Mouse (Mus musculus) urinary bladder, postnatal 25 days (tissue): Measurements from ENCODE around the gene Cdk18.

Source experiments
- DNase-seq: peaks from one replicate; pipeline ENCODE4 v3.0.0; 2022; ENCODE audit warnings: low spot score

The Cdk18 gene

DNA sequence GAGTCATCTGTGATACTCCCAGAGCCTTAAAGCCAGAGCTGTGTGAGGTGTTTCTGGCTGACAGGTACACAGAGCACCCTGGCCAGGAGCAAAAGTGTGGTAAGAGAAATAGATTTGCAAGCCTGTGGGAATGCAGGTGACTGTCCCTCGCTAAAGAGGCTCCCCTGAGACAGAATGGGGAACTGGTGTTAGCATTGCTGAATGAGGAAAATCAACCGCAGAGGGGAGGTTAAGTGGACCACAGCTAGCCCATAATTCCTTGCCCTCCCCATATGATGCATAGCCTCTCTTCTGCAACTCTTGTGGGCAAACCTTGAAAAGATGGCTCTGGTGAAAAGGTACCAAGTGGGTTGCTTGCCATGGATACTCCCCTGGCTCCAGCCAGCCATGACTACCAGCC, 9.9 kb upstream of the Cdk18 start:
- DNase-seq = no peak

DNA sequence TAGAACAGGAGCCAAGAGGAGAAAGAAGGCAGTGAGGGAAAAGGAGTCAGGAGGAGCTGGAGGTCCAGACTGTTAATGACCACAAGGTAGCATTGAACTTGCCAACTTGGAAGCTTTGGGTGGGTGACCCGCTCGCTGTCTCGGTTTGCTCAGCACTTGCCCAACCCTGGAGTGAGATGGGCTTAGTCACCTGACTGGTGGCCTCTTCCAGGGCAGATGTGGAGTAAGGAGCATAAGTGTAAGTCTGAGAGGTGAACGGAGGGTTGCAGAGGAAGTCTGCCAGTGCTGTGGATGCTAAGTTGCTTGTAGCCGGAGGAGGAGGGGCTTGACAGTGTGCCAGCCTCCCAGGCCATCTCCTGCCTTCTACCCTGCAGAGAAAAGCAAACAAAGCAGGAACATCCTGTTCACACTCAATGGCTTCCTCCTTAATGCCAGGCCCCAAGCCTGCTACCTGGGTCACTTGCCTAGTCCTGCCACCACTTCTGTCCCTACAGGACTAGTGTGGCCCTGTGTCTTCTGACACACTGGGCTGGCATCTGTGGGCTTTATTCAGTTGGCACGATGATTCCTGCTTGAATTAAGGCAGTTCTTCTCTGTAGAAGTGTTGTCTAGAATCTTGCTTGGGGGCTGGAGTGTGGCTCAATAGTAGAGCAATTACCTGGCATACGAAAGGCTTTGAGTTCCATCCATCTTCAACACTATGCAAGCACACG, 6.6 kb upstream of the Cdk18 start:
- DNase-seq = no peak

DNA sequence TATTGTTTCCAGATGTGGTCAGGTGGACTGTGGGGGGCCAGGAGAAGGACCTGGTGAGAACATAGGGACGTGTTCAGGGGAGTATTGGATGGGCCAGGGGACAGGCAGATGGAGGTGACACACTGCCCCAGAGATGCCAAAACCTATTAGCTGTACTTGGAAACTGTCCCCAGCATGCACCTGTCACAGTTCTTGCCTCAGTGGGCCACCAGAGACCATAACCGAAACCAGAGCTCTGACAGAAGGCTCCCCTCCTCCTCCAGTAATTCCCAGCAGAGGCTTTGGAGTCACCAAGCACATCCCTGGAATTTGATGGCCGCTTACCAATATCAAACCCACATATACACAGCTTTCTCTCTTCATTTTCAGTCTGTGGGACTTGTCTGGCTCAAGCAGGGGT, 5.4 kb upstream of the Cdk18 start:
- DNase-seq = no peak

DNA sequence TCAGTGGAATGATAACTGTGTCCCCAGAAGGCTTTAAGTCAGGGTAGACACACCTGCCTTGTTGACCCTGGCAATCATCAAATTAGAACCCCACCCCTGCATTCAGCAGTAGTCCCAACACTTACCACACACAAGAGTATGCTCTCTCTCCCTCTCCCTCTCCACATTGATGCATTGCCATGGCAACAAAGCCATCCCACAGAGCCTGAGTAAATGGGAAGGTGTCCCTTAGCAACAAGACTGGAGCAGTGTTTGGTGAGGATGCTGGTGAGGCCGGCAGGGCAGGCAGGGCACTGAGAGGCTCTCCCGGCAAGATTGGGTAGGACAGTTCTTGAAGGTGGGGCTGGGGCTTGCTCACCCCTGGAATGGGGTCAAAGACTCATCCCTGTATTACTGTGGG, 4.7 kb upstream of the Cdk18 start:
- no peak for DNase-seq

DNA sequence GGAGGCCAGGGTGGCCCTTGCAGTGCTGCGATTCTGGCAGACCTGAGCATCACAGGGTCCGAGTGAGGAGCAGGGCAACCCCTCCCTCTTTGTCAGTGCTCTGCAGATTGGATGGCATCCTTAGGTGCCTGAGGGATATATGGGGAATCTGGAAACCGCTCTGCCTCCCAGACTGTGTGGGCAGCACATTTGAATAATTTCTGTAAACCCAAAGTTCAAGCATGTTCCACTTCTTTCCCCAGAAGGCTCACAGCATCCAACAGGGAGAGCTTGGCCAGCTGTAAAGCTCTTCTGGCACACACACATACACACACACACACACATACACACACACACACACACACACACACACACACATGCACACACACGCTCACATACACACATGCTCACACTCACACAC, 4.2 kb upstream of the Cdk18 start:
- DNase-seq = no peak

DNA sequence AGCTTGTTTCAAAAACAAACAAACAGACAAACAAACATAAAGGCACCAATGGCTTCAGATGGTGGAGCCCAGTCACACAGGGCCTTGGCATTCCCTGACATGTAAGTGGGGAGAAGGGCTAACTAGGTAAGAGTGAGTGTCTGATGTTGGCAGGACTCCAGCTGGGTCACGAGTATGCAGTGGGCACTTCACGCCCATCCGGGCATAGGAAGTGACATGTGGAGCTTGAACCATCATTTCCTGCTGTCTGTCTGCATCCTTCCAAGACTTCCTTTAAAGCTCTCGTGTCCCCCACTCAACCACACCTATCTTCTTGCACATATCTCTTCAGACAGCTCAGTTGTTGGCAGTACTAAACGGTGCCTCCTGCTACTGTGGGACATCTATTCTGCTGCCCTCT, 3.6 kb upstream of the Cdk18 start:
- no peak for DNase-seq

DNA sequence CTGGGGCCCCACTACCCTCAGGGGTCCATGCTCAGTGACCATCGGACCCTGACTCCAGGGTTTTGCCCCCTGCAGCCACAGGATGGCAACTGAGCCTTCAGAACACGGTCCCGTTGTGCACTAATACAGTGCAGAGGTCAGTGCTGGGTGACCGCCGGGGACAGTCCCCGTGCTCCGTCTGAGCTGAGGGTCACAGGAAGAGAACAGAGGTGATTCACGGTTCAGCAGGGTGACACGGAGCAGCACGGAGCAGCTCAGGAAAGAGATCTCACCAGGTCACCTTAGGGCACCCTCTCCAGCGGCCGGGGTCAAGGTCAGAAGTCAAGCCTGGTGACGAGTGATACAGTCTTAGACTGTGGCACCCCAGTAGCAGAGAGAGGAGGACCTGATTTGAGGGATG, 2.3 kb upstream of the Cdk18 start:
- no peak for DNase-seq

DNA sequence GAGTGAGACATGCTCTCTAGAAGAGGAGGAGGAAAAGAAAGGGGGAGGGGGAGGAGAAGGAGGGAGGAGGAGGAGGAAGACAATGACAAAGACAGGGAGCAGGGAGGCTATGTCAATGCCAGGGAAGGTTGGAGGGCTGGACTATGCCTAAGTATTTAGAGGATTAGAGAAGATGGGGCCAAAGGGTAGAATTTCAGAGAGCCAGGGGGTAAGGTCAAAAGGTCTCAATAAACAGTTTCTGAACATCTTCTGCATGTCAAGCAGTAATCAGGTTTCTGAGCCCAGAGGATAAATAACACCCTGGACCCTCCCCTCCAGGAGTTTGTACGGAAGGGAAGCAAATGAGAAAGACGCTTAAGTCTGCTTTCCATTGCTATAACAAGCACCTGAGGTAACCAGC, 1.7 kb upstream of the Cdk18 start:
- no peak for DNase-seq

DNA sequence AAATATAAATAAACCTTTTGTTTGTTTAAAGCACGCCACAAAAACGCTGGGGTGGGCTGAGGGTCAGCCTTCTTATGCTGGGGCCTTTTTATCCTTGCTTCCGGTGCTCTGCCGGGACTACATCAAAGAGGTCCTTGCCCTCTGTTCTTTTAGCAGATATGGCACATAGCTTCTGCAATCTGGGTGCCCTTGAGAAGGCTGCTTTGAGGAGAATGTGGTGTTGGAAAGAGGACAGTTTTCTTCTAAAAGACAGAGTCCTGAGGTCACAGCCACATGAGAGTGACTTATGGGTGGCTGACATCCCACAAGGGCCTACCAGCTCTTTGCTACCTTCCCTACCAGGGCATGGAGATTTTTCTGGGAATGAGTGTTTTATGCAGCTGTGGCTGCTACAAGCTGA, 1.1 kb upstream of the Cdk18 start:
- no peak for DNase-seq

DNA sequence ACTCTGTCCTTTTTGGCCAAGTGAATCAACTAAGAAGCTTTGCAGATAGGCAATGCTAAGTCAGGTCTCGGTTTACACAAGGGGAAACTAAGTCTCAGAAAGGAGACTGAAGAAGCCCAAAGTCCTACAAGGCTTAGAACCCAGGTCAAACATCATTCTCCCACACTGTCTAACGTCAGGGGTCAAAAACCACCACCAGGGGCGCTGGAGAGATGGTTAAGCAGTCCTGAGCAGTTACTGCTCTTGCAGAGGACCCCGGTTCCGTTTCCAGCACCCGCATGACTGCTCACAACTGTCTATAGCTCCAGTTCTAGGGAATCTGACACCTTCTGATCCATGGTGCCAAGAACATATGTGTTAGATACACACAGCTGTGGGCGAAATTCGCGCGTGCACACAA, 687 bp upstream of the Cdk18 start:
- DNase-seq = peak; percentile 46

DNA sequence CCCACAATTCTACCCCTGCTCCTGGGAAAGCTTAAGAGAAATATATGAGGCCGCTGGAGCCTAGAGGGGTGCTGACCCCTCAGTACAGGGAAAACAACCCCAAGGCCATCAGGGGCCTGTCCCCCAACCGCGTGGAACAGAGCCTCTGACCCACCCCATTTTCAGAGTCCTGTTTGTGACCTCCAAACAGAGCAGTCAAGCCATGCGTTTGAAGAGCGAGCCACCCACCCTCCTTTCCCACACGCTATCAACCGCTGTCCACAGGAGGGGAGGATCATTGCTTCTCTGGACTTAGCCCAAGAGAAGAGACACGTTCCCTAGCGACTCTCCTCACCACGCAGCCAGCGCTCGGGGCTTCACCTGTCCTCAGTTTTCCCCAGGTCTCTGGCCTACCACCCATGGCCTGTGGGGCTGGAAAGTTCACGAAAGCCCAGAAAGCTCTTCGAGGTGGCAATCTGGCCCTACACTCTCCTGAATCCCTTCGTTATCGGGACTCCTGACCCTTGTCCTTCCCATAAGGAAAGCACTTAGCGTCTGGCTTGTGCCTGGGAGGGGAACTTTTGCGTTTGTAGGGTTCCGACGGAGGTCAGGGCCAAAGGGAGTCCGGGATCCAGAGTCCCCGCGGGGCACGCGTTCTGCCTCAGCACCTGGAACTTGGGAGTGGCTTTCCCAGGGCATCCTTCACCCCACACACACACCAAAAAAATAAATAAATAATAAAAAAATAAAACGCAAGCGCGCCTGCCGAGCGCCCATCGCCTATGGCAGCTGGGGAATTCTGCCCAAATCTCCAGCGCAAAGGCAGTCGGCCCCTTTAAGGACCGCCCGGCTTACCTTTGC, 688 bp downstream of the Cdk18 start:
- no peak for DNase-seq

DNA sequence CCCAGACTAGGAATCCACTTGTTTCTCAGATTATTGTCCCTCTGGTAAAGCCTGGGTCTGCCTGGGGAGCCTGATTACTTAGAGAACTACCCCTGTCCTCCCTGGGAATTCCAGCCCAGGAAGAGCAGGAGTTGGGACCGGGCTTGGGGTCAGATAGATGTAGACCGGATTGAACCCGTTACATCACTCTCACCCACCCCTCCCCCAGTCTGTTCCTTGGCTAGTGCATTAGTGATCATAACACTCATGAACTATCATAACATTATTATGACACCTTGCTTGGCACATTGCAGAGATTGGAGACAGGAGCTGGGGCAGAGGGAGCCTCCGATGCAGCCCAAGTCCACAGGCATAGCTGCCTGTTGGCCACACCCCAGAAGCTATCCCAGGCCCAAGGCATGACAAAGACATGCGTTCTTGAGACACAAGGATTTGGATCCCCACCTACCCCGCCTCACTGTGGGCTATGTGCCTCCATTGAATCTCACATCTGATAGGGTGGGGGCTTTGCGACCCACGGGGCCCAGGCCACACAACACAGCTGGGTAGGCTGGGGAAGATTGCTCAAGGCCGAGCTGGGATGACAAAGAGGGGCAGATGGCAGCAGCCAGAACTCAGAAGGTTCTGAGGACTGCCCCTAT, 1.4 kb downstream of the Cdk18 start:
- no peak for DNase-seq

DNA sequence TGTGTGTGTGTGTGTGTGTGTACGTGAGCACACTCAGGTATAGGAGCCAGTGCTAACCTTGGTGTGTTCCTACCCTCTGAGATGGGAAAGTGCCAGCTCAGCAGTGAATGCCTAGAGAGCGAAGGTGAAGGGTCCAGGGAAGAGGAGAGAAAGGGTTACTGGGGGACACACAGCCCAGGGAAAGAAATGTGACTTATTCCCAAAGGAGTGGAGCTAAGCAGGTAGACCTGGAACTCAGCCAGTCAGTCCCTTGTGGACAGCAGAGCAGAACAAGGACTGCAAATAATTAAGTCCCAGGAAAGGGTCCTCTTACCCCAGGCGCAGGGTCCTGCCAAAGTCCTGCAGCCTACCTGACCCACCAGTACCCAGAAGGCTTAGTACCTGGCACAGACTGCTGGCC, 2.6 kb downstream of the Cdk18 start:
- no peak for DNase-seq

DNA sequence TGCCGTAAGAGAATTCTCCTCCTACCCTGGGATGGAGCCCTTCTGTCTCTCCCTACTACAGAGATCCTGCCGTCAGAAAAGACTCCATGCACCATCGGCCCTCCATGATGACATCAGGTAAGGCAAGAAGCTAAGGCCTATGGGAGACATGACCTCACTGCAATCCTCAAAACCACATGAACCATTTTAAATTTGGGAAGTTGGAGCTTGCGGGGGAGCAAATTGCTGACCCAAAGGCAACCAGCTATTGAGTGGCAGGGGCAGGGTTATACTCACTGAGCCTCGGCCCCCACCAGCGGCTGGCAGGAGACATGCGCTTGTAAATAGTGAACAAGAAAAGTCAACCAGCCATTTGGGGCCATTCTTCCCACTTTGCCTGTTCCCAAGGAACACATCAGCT, 3.9 kb downstream of the Cdk18 start:
- DNase-seq = no peak

DNA sequence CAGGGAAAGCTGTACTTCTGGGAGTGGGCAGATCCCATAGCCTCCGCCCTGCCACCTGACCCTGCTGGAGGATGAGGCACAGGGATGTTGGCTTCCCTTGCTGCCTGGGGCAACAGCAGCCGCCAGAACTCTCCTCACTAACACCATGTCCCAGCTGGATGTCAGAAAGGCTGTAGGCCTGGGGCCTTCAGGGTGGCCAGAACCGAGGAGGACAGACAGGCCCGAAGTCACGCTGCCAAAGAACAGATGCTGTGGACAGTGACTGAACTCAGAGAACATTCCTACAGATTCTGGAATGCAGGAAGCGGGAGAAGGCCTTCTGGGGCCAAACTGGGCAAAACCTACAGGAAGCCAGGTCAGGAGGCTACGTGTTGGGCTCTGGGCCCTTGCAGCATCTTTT, 11.2 kb downstream of the Cdk18 start:
- no peak for DNase-seq

DNA sequence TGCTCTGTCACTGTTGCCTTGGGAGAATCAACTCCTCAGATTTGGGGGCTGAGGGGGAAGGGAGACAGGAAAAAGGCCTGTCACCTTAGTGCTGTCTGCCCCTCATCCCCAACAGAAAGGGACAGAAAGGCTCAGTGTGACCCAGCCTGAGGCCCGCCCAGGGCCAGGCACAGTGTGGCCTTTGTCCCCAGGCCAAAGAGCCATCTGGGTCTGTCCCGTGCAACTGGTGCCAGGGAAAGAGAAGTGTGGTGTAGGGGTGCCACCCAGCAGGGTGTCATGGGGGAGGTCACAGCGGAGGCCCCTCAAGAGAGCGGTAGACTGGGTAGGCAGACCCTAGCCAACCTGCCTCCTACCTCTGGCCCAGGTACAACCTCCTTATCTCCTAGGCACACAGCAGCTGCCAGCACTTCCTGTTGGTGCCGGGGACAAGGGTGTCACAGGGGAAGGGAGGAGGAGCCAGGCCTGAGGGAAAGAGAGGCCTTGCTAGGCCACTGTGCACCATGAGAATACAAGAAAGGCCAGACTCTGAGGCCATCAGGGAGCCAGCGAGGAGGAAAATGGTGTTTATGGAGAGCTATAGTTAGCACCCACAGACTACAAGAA, 13.6 kb downstream of the Cdk18 start:
- DNase-seq = no peak

DNA sequence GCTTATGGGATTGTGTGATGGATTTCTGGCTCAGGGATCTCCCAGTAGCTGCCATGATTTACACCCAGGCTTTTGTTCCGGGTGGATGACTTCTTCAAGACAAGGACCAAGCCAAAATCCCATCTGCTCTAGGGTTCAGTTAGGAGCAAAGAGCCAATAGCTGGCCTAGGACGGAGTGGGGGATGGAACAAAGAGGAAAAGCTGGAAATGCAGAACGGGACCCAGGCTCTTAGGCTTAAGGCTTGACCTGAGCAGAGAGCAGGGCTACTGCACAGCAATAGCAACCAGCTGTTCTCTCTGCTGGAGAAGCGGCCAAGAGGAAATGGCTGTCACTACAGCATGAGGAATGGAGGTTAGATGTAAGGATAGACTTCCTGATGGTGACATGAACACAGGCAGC, 14.2 kb downstream of the Cdk18 start:
- no peak for DNase-seq

DNA sequence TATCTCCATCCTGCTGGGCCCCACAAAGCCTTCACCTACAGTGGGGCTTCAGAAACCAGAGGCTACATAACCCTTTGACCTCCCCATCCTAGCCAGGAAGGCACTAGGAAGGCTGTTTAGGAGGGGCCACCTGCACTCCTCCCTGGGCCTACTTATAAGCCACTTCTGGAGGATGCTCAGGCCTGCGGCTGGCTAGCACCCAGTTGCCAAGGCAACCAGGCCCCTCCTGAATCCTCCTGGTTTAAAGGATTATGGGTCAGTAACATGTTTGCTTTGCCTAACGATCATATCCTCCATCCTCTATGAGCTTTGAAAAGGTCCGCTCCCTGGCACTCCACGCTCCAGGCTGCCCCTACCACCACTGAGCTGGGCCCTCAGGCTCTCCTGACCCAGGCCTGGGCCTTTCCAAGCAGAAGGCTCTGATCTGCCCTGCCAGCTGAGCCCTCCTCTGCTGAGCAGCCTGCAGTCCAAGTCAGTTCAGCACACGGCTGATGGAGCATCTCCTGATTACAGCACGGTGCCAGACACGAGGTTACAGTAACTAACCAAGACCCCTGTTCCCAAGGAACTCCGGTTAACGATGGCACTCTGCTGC, 16.0 kb downstream of the Cdk18 start:
- no peak for DNase-seq

DNA sequence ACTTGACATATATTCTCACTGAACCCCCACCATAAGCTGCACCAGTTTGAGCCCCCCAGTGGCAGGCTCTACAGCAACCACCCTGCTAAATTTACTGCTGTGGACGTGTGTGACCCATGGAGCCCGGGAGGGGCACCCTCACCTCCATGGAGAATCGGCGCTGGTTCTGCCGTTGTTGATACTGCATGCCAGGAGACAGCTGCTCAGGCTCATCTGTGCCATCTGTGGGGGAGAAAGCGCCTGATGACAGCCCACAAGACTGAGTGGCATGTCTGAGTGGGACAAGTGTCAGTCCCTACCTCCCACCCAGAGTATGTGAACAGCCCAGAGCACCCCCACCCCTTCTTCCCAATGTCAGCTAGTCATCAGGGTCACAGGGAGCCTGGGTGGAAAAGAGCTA, 17.6 kb downstream of the Cdk18 start:
- no peak for DNase-seq

DNA sequence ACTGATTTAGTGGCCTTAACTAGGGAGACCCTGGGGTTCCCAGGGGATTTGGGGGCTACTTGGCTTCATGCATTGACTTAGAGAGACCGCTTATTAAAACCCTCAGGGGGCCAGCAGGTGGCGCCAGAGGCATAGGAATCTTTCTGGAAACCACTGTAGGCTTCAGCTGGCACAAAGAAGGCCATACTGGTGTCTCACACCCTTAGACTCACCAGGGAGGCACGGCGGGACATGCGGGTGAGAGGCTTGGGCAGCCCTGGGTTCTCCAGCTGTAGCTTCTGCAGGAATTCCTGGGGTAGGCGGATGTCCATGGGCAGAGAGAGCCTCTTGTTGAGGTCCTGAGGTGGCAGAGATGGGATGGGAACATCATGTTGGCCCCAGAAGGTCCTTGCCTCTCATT, 18.2 kb downstream of the Cdk18 start:
- peak; percentile 83 for DNase-seq

DNA sequence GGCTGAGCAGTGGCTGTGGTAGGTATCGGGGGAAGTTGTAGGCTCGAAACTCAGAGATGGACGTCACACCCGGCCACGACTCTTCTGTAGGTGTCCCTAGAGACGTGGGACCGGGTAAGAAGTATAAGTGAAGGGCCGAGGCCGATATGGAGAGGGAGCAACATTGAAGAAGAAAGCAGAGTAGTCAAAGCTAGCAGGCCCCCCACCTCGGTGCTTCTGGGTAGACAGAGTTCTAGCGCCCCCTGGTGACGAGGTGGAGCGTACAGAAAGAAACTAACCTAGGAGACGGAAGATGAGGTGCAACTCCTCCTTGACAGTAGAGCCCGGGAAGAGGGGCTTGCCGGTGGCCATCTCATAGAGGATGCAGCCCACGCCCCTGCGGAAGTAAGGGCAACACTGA, 22.9 kb downstream of the Cdk18 start:
- DNase-seq = peak; percentile 72

DNA sequence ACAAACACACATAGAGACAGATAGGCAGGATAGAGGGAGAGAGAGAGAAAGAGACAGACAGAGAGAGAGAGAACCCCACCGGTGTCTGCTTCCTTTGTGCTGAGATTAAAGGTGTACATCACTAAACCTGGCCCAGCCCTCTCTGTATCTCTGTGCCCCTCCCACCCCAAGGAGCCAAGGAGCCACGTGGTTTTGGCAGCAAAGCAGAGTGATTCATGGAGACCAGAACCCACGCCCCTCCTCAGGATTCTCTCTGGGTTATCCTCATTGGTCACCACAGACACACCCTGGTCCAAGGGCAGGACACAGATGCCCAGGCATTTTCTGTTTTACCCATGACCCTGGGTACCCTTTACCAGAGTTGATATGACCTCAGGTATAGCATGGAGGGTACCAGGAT, 26.4 kb downstream of the Cdk18 start:
- no peak for DNase-seq

DNA sequence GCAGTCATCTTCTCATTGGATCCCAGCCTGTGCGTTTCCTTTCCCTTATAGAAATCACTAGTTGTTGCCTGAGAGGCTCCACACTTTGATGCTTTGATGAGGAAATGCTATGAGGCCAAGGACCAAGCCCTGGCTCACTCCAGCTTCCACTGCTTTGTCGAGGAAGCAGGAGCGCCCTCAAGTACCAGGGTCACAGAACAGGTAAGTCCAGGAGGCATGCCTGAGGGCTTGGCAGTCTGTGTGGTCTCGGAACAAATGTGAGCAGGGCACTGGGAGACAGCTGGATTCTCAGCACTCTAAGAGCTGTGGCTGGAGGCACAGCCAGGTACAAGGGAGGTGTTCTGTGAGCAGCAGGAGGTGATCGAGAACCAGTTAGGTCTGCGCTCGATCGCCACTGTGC, 27.1 kb downstream of the Cdk18 start:
- DNase-seq = no peak
